Mouse (Mus musculus) NIH3T3 (cell line): ENCODE data around the gene Cradd.
A peak's percentile ranks its signal among the peaks of the same experiment; 100 is the strongest.

ENCODE experiments used
- DNase-seq: peaks from one replicate; pipeline ENCODE4 v3.0.0-alpha.2; 2012; ENCODE audit warnings: low read depth

Cradd gene

DNA sequence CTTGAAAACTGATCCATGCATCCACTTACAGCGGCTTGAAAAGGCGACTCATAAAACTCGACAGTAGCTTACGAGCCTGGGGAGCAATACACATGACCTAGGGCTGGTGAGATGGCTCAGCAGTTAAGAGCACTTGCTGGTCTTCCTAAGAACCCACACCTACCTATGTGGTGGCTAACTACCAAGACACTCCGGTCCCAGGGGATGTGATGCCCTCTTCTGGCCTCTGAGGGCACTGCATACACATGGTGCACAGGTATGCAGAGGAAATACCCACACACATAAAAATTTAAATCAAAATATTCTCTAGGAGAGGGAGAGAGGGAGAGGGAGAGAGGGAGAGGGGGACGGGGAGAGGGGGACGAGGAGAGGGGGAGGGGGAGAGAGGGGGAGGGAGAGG is 167.5 kb downstream of the Cradd start:
- no peak for DNase-seq

DNA sequence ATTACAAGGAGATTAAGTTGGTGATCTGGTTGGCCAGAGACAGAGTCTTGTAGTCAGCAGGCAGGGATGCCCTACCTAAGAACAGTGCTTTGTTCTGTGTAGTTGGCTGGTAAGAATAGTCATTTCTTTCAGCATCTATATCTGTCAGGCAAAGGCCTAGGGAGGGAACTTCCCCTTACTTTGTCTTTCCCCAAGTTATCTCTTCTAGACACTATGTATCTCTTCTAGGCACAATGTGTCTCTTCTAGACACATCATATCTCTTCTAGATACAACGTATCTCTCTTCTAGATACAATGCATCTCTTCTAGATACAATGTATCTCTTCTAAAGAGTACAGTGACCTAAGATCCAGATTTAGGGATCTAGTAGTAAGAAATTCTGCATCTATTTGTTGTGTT is 169.3 kb downstream of the Cradd start:
- no peak for DNase-seq

DNA sequence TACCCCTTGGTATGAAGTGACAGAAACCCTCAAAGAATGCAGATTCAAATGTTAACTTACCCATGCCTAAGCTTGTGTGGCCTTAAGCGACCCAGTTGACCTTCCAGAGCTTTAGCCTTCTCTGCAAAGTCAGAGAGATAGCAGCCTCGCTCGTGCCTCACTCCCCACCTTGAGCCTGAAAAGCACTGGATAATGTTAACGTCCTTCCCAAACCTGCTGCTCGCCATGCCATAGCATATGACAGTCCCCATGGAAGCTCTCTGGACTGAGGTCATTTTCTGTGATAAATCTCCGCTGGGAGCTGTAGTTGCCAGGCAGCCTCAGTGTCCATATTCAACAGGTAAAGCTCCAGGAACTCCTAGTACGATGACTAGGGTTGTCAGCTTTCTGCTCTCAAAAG is 170.7 kb downstream of the Cradd start:
- DNase-seq, result no peak

DNA sequence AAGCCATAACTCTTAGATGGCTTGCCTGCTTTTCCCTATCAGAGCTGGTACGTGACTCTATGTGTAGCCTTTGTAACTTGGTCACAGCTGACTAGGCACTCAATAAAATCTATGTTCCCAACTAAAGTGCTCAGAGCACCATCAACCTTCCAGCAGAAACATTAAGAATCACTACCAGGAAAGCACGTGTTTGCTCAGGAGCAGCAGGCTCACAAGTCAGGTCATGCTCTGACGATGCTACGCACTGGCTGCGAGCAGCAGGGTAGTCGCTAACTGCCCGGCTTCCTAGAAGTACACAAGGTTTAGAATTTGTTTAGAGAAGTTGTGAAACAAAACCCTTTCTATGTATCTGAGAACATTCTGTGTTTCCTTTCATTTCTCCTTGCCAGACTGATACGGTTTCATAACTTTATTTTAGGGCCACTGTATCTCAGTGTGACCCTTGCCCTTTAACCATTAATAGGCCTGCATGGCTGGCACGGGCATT is 171.4 kb downstream of the Cradd start:
- no peak for DNase-seq

- DNase-seq, result no peak
Measured at GRCm38 (mm10) chr10:95151012-95151768, 172.7 kb downstream of the Cradd start.

GRCm38 (mm10) chr10:95149666-95150065 is 174.3 kb downstream of the Cradd start:
- DNase-seq, result no peak

DNA sequence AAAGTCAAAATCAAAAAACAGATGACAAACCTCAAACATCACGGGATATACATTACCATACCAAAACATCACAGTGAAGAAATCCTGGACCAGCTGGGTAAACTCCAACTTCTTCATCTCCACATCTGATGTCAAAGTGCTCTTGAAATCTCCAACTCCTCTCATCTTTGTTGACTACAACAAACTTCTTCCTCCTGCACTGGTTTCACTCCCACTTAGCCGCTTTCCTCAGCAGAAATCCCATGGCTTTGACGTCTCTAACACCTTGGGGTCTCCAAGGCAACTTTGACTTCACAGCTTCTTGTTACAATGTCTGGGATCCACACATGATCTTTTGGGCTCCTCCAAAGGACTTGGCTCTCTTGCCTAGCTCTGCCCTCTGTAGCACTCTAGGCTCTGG is 175.3 kb downstream of the Cradd start:
- no peak for DNase-seq

DNA sequence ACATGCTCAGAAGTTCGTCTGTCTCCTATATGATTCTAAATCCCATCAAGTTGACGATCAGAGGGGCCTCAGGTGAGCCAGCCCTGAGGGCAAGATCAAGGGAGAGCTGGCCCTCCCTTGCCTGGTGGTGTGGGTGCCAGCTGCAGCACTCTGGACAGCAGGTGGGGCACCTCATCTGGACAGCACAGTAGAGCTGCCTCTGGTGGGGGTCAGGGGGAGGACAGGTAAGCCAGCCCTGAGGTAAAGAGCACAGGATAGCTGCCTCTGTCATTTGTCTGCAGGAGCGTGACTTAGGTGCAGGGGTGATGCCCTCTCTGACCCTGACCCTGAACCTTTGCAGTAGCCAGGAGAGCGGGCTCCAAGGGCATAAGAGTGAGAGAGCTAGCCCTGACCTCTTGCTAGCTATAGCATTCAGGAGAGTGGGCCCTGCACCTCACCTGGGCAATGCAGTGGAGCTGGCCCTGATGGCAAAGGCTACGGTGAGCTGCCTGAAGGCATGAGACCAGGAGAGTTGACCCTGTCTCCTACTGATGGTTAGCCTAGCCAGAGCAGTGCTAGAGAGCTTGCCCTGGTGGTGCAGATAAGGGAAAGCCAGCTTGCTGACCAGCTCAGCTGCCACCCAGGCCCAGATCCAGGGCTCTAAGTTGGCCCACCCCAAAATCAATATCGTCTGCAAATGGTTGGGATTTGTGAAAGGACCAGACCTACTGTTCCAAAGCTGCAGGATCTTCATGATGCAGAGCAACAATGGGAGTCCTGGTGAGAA is 176.6 kb downstream of the Cradd start:
- no peak for DNase-seq

GRCm38 (mm10) chr10:95146491-95146890 is 177.4 kb downstream of the Cradd start:
- no peak for DNase-seq

DNA sequence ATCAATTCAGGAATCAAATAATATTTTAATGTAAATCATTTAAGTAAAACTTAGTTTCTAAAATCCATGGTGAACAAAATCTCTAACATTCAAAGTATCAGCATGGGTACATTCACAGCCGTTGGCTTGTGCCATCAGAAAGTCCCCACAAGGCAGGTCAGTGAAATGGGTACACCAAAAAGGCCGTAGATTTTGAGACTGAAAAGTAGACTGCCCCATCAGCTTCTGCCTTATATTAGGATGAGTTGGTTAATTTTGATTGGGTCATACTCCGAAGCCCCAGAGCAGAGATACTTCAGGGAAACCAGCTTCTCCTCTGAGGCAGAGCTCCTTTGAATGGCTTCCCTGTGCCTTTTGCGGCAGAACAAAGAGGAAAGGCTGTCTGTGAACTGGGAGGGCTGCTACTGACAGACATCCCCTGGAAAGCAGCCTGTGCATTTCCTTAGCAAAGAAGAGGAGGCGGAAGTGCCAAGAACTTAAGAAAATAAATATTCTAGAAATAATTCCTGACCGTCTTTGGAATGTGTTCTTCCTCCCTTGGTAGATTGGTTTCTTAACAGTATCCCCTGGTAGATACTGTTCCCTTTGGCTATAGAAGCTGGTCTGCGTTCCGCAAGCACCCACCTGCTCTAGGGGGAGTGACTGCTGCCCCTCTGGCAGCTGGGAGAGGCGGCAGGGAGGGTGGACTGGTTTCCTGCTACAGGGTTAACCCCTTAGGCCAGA is 178.6 kb downstream of the Cradd start:
- DNase-seq, result no peak

DNA sequence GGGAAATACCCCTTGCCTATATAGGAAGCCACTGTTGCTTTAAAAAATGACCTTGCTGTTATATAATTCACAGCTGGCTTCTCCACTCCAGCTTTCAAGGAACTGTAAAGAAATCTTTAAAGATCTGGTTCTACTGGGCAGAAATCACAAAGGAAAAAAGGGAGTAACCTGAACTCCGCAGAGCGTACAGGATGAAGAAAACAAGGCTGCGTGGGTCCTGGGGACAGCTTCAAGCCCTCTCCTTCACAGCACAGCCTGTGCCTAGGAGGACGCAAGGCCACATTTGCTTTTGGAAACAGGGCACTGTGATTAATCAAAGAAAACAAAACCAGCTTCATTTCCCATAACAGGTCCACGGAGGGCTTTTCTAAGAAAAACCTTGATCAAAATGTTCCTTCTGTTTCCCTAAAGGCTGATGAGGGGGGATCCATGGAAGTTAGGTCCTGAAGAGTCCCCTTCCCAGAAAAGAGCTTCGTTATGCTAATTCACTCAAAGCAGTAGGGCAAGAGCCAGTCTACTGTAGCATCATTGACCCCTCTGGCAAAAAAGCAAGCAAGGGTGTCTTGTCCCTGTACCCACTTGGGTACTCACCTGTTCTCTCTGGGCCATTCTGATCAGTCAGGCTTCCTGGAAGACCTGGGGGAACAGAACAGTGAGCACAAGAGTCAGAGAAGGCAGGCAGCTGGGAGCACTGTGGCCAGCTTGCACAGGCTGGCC is 179.4 kb downstream of the Cradd start:
- no peak for DNase-seq

GRCm38 (mm10) chr10:95143446-95144114 is 180.4 kb downstream of the Cradd start:
- DNase-seq, result no peak

DNA sequence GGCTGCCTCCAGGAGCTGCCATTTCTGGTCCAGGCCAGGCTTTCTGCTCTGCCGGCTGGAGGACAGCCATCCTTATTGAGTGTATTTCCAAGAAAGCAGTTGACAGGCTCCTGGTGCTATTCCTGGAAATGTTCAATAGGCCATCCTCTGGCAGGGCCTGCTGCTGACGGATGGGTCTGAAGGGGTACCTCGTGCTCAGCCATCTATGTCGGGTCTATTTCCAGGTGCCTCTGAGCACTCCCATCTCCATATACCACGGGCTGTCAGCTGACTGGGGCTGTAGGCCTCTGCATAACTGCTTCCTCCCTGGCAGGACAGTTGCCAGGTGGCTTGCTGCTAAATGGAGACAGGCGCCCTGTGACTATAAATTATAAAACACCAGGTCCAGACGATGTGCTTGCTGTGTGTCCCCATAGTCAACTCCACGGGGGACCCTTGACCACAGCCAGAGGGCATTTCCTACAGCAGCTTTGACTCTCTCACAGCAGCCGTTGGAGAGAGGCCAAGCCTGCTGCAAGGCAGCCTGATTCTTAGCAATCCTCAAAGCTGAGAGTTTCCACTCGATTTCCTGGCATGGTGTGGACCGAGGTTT is 181.0 kb downstream of the Cradd start:
- peak; percentile 86 for DNase-seq

GRCm38 (mm10) chr10:95141075-95141474 is 182.9 kb downstream of the Cradd start:
- DNase-seq, result no peak

DNA sequence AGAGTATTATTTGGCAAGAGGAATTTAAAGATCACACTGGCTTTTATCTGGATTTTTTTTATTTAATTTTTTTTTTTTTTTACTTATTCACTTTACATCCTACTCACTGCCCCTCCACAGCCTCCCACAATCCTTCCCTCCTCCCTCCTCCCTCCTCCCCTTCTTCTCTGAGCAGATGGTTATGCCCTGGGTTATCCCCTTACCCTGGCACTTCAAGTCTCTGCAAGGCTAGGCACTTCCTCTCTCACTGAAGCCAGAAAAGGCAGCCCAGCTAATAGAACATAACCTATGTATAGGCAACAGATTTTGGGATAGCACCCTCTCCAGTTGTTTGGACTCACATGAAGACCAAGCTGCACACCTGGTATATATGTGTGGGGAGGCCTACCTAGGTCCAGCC is 183.7 kb downstream of the Cradd start:
- DNase-seq, result no peak

GRCm38 (mm10) chr10:95139645-95140044 is 184.3 kb downstream of the Cradd start:
- no peak for DNase-seq

- DNase-seq, result no peak
Measured at GRCm38 (mm10) chr10:95133057-95133456, 190.9 kb downstream of the Cradd start.
